In genomic region chr19:3378614-3379013, GRCm38 (mm10) we compare ENCODE assay signal across 21 mouse cellular contexts. TPM values are rescaled to one million over a fixed set of nuclear protein-coding genes. Genes with fewer than 3 reads are reported as not detected.
DNase-seq lines count a peak whose midpoint lies in the region; ATAC-seq and TF ChIP-seq lines count a peak whose summit lies in the region.
"Had no signal": no experiment of that assay in that cellular context is flagged by ENCODE, and none has a peak within 500 bp of the region (broad histone marks: within the 10 kb centered on the region; RNA-seq: fewer than 3 reads in every experiment).

No protein-coding gene starts in this region.

- H3K4me3 ChIP-seq in liver, adult 2 months (ENCODE audit: insufficient read depth, low read depth, low read length), result no peak overlapping the region
- no peak overlapping the region for H3K4me3 ChIP-seq in liver, embryonic 12.5 days
- no peak overlapping the region for H3K4me3 ChIP-seq in left cerebral cortex, adult 2 months
- no peak overlapping the region for H3K4me3 ChIP-seq in gastrocnemius, adult 2 months
- H3K4me3 ChIP-seq: embryonic facial prominence, embryonic 15.5 days; forebrain, embryonic 10.5 days; hindbrain, embryonic 10.5 days had no signal

- 0 out of 2 replicates have a peak overlapping the region, but pooled peaks have one; percentile 11 for H3K27ac ChIP-seq in liver, adult 2 months (replicated peaks; ENCODE audit: insufficient read depth, low read depth, low read length)
- H3K27ac ChIP-seq in liver, embryonic 12.5 days, result no peak overlapping the region
- H3K27ac ChIP-seq in left cerebral cortex, adult 2 months, result no peak overlapping the region
- H3K27ac ChIP-seq in gastrocnemius, adult 2 months, result no peak overlapping the region
- H3K27ac ChIP-seq: embryonic facial prominence, embryonic 15.5 days; forebrain, embryonic 10.5 days; hindbrain, embryonic 10.5 days had no signal

- no peak for TF ChIP-seq POLR2A in liver, adult 2 months (IDR thresholded peaks at IDR 0.05; ENCODE audit: extremely low read depth, insufficient read depth, low read length)

- H3K79me2 ChIP-seq in liver, adult 2 months (ENCODE audit: control insufficient read depth, insufficient read depth, low read length), result no peaks in the 10 kb centered on the region

- DNase-seq in liver, adult 2 months (ENCODE audit: extremely low read depth, low read depth, low spot score), result no peak
- DNase-seq in lung, postnatal 14 days, result peak; percentile 12
- DNase-seq in skeletal muscle tissue, adult 2 months (ENCODE audit: low read depth, low spot score), result peak; percentile 47
- DNase-seq in left cerebral cortex, adult 2 months (ENCODE audit: extremely low spot score in 1 of 2, low spot score in 2 of 2), result no peak
- DNase-seq in gastrocnemius, adult 2 months, result no peak
- DNase-seq: adrenal gland, postnatal 14 days; B cell, adult 2 months; cerebellum, adult 8-10 months; embryo, embryonic 11 days; kidney, adult 9 months; kidney, postnatal 36 days; layer of hippocampus, adult 9-11 months; right cerebral cortex, postnatal 25 days; thymus, postnatal 25 days had no signal

- ATAC-seq in liver, embryonic 12.5 days, result no peak
- ATAC-seq in common myeloid progenitor, adult 5-6 weeks (replicated peaks; ENCODE audit: low read depth, poor library complexity, severe bottlenecking), result peak; percentile 65

- H3K36me3 ChIP-seq in liver, adult 2 months (ENCODE audit: control insufficient read depth, insufficient read depth, low read length), result peaks cover 82% of the 10 kb centered on the region
- H3K36me3 ChIP-seq in liver, embryonic 12.5 days, result peaks cover 42% of the 10 kb centered on the region
- H3K36me3 ChIP-seq: forebrain, embryonic 10.5 days; hindbrain, embryonic 10.5 days had no signal

- no peak overlapping the region for H3K9ac ChIP-seq in liver, adult 2 months (ENCODE audit: low read depth, low read length)
- H3K9ac ChIP-seq in liver, embryonic 12.5 days, result no peak overlapping the region
- H3K9ac ChIP-seq: embryonic facial prominence, embryonic 15.5 days had no signal

- no peak for TF ChIP-seq CTCF in liver, adult 2 months (IDR thresholded peaks at IDR 0.05; ENCODE audit: low read depth, low read length)
- TF ChIP-seq CTCF in left cerebral cortex, adult 2 months (IDR thresholded peaks at IDR 0.05), result no peak
- TF ChIP-seq CTCF in gastrocnemius, adult 2 months (IDR thresholded peaks at IDR 0.05), result no peak

- no peaks in the 10 kb centered on the region for H3K9me3 ChIP-seq in liver, embryonic 12.5 days (replicated peaks)
- H3K9me3 ChIP-seq: embryonic facial prominence, embryonic 15.5 days; forebrain, embryonic 10.5 days had no signal

- H3K27me3 ChIP-seq in liver, adult 2 months (ENCODE audit: control insufficient read depth, insufficient read depth, low read length), result no peaks in the 10 kb centered on the region
- no peaks in the 10 kb centered on the region for H3K27me3 ChIP-seq in liver, embryonic 12.5 days (replicated peaks)
- H3K27me3 ChIP-seq: embryonic facial prominence, embryonic 15.5 days had no signal

- H3K4me2 ChIP-seq in liver, embryonic 12.5 days, result no peak overlapping the region
- H3K4me2 ChIP-seq: embryonic facial prominence, embryonic 15.5 days had no signal

- whole genome bisulfite sequencing in liver, adult 2 months, result 86% methylated on average over 3 of the region's 3 CpGs
- WGBS in liver, embryonic 12.5 days (ENCODE audit: insufficient replicate concordance), result 90% methylated on average over 3 of the region's 3 CpGs

- intact Hi-C loops in left cerebral cortex, adult 2 months (cut with DNase I), result no loop called here
- intact Hi-C loops in gastrocnemius, adult 2 months (cut with DNase I), result no loop called here

- no peaks in the 10 kb centered on the region for H3K4me1 ChIP-seq in liver, adult 2 months (ENCODE audit: control insufficient read depth, insufficient read depth, low read length)
- H3K4me1 ChIP-seq in liver, embryonic 12.5 days, result peaks cover 7% of the 10 kb centered on the region
- H3K4me1 ChIP-seq: forebrain, embryonic 10.5 days had no signal

RNA-seq across cellular contexts. Expression of gene Tesmin, which starts 10.0 kb away (rescaled TPM):
- 0.46 and 0.54 TPM in 2 replicates for total RNA-seq in liver, adult 2 months (2014; rRNA removed)
- 0.31 and 0.33 TPM in 2 replicates for polyA plus RNA-seq in liver, adult 2 months (2012; rRNA removed)
- 0.38 and 0.41 TPM in 2 replicates for polyA plus RNA-seq in liver, embryonic 12.5 days (2016; fragmentation: Nextera tagmentation; extraction: Ambion mirVana)
- total RNA-seq in common myeloid progenitor, adult 5-6 weeks (2017), result 1.8 and 2.3 TPM in 2 replicates
- total RNA-seq in left cerebral cortex, adult 2 months (2021), result under 1 TPM; 0.19 to 0.36 TPM
- total RNA-seq in gastrocnemius, adult 2 months (2021), result under 1 TPM; 0.18 to 0.81 TPM

RNA-seq across cellular contexts. Expression of gene Gal, which starts 35.7 kb away (rescaled TPM):
- total RNA-seq in liver, adult 2 months (2014; rRNA removed), result 0.28 TPM in 1 of 2 replicates, not detected in the other
- not detected in 2 replicates for polyA plus RNA-seq in liver, adult 2 months (2012; rRNA removed)
- 0.19 and 0.29 TPM in 2 replicates for polyA plus RNA-seq in liver, embryonic 12.5 days (2016; fragmentation: Nextera tagmentation; extraction: Ambion mirVana)
- total RNA-seq in common myeloid progenitor, adult 5-6 weeks (2017), result not detected in 2 replicates
- under 1 TPM in 1 of 2 experiments, not detected in 1; 0.56 TPM for total RNA-seq in left cerebral cortex, adult 2 months (2021)
- under 1 TPM in 1 of 2 experiments, not detected in 1; 0.42 TPM for total RNA-seq in gastrocnemius, adult 2 months (2021)
- total RNA-seq: gastrocnemius, postnatal 4 days; megakaryocyte-erythroid progenitor cell, adult 5-6 weeks had no signal

RNA-seq across cellular contexts. Expression of gene Cpt1a, which starts 56.5 kb away (rescaled TPM):
- total RNA-seq in liver, adult 2 months (2014; rRNA removed), result 162 and 234 TPM in 2 replicates
- polyA plus RNA-seq in liver, adult 2 months (2012; rRNA removed), result 182 and 211 TPM in 2 replicates
- 7.0 and 8.3 TPM in 2 replicates for polyA plus RNA-seq in liver, embryonic 12.5 days (2016; fragmentation: Nextera tagmentation; extraction: Ambion mirVana)
- total RNA-seq in common myeloid progenitor, adult 5-6 weeks (2017), result 46.3 and 51.3 TPM in 2 replicates
- total RNA-seq in left cerebral cortex, adult 2 months (2021), result 10 to 100 TPM; 20.6 to 27.8 TPM
- total RNA-seq in gastrocnemius, adult 2 months (2021), result 1 to 10 TPM; 7.1 to 8.8 TPM

Comparison
In these comparisons a context has a peak if more than half of its experiments do, and no peak if none do; other contexts are left out.
1. DNase-seq: peak in lung, postnatal 14 days (single experiment) and skeletal muscle tissue, adult 2 months (single experiment); none in liver, adult 2 months (single experiment), left cerebral cortex, adult 2 months (0 of 2) and gastrocnemius, adult 2 months (single experiment).